Mouse (Mus musculus) ES-Bruce4 (cell line): ENCODE measurements at regions not wholly inside any gene's neighbourhood (a gene's known extent, or its start where the extent isn't known, plus 50 kb on each side); places are given as distances from the start of the nearest gene placed in this dataset.

ENCODE experiments used
- CTCF ChIP-seq: IDR thresholded peaks from one replicate; pipeline ENCODE4 v1.8.1; 2011; ENCODE audit warnings: low read depth, low read length
- EP300 ChIP-seq: IDR thresholded peaks from 2 replicates; pipeline ENCODE4 v1.6.1; 2011; ENCODE audit warnings: low read depth, low read length; ENCODE audit not compliant: insufficient read depth

DNA sequence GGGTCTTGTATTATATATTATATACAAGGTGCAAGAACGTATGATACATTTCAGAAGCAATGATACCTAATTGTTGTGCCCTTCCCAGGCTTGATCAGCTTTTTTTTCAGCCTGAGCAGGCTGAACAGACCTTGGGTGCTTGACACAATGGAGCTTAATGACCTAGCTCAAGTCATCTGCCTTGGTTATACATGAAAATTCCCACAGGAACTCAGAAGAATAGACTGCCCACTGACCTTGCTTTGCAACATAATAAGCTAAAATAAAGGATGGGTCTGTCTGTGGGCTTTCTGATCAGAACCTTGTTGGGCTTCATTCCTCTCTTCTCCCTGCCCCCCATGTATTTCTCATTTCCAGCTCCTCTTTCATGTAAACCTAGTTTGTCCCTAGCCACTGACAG, 1880.6 kb upstream of the Gm38303 start:
- TF ChIP-seq CTCF (no peak), EP300 (no peak)
